Mouse (Mus musculus) urinary bladder, adult 2 months (tissue): Measurements from ENCODE around the gene Mrps12. TPM values are rescaled to one million over a fixed set of nuclear protein-coding genes. Genes with fewer than 3 reads are reported as not detected.

Experiments
- DNase-seq: peaks from one replicate; pipeline ENCODE4 v3.0.0; 2022; ENCODE audit warnings: low spot score
- polyA plus RNA-seq: library from polyadenylated mRNA; depleted of rRNA; stranded (reverse); fragments of >200 nt; gene quantifications from 2 replicates; pipeline ENCODE4 v1.2.3, GENCODE M21; 2012

Gene Mrps12
- polyA plus RNA-seq, 1 experiment = 59.2 TPM

DNA sequence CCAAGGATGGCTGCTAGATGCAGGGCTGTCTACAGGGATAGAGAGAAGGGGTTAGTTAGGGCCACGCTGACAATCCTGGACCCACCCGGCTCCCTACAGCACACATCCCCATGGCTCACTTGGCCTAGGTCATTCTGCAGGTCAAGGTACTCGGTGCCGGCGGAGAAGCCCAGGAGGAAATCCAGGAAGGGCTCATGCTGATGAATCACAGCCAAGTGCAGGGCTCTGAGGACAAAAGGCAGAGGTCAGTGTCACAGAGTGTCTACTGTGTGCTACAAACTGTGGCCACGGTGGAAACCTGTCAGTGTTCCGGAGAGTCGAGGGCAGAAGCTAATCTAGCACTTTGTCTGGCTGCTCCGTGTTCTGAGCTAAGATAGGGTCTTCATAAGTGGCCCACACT, 20.3 kb upstream of the Mrps12 start:
- no peak for DNase-seq

DNA sequence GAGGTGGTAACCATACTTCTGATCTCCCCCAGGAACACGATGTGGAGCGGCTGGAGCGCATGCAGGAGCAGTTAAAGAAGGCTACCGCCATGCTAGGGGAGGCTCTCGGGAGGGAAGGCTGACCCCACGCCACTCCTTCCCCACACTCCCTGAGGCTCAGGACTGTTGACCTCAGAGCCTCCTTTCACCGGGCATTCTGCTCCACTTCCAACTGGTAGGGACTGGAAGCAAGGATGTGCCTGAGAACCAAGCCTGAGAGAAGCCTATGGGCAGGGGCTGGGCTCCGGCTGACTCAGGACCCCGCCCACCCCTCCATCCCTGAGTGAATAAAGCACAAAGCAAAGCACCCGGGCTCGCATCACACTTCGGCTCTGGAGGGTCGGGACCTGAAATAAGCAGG, 17.0 kb upstream of the Mrps12 start:
- DNase-seq = no peak

DNA sequence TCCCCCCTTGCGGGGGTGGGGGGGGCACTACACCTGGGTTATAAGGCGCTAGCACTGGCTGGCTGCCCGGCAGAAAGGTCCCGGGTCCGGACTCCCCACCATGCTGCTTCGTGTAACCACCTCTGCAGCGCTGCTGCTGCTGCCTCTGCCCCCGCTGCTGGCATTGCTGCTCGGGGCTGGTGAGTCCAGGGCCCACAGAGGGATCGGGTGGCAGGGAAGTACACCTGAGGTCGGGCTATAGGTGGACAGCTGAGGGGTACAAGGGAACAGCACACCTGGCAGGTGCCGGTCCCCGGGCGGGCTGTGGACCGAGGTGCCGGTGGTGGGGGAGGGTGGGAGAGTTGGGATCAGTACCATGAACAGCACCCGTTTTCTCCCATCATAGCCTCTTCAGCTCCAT, 14.5 kb upstream of the Mrps12 start, which contains the start of gene Ccer2:
Gene Ccer2 (plus strand): TSS at position 96 of the 400 bp plus-strand sequence.
- no peak for DNase-seq

DNA sequence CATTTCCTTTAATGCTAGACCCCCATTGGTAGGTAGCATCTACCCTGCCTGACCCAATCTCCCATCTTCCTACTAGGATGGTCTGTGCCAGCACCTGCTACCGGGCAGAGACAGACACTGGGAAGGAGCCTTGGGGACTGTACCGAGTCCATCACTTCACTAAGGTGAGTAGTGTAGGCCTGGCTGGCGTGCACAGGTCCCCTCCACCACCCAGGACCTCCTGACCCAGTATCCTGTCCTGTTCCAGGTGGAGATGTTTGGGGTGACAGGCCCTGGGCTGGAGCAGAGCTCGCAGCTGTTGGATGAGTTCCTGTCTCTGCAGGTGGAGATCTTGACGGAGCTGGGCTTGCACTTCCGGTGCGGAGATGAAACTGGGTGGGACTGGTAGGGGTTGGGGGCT, 8.3 kb upstream of the Mrps12 start:
- DNase-seq = no peak

DNA sequence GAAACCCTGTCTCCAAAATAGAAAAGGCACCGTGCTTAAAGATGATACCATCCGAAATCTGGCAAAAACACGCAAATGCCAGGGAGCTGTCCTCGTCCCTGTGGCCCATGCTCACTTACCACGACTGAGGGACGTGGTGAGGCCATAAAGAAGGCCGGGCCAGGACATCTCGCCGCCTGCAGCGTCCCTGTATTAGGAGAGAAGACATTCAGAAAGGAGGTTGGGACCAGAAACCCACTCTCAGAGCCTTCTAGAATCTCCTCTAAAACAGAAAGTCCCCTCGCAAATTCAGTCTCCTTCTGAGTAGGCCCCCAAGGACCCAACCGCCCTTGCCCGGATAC, 282 bp downstream of the Mrps12 start:
- no peak for DNase-seq

DNA sequence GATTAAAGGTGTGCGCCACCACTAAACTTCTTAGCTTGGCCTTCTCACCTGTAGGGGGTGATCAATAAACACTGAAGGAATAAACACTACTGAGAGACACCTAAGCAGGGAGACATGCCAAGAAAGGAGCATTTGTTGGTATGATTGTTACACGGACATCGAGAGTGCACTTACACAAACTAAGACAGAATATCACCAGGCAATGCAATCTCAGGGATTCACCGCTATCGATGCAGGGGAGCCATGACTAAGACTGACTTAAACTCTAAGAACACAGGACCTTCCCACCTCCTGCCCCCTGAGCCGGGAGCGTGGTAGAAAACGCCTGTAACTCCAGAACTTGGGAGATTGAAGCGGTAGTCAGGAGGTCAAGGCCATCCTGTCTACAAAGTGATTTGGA, 671 bp downstream of the Mrps12 start:
- DNase-seq = no peak

DNA sequence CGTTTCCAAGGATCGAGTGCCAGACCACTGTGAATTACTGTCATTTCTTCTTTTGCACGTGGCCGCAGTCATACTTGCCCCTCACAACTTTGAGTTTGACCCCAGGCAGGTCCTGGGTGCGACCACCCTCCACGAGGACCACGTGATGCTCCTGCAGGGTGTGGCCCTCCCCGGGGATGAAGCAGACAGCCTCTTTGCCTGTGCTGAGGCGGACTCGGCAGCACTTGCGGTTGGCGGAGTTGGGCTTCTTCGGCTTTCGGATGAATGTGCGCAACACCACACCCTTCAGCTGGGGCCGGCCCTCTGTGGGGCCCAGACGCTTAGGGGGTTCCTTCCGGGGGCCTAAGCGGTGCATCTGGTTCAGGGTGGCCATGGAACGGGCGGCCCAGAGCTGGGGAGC, 1.8 kb downstream of the Mrps12 start:
- no peak for DNase-seq

DNA sequence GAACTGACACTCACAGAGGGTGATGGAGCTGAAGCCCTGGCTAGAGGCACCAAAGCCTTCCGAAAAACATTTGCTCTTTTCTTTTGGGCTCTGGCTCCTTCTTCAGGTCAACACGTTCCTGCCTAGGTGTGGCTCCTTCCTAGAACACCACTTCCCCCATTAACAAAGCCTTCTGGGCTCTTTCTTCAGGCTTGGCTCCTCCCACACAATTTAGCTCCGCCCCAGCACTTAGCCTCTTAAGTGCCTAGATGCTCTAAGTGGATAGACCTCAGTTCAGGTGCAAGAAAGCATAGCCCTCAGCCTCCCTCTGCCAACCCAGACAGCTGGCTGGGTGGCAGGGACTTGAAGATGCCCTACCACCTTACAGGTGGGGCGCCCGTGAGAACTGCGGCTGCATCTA, 5.9 kb downstream of the Mrps12 start:
- DNase-seq = no peak

DNA sequence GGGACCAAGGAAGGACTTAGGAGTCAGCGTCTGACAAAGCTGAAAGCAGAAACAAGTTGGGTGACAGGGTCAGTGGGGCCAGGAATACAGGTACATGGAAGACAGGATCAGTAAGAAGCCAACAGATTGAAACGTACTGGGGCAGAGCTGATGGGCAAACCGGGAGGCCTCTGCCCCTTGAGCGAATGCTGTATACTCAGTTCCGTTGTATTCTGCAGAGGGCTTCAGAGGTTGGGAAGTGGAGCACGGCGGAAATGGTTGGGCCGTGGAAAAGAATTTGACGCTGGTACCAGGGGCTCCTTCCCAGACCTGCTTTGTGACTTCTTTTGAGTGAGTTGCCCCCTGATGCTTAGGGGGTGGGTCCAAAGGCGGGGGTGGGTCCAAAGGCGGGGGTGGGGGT, 8.4 kb downstream of the Mrps12 start:
- DNase-seq = no peak

DNA sequence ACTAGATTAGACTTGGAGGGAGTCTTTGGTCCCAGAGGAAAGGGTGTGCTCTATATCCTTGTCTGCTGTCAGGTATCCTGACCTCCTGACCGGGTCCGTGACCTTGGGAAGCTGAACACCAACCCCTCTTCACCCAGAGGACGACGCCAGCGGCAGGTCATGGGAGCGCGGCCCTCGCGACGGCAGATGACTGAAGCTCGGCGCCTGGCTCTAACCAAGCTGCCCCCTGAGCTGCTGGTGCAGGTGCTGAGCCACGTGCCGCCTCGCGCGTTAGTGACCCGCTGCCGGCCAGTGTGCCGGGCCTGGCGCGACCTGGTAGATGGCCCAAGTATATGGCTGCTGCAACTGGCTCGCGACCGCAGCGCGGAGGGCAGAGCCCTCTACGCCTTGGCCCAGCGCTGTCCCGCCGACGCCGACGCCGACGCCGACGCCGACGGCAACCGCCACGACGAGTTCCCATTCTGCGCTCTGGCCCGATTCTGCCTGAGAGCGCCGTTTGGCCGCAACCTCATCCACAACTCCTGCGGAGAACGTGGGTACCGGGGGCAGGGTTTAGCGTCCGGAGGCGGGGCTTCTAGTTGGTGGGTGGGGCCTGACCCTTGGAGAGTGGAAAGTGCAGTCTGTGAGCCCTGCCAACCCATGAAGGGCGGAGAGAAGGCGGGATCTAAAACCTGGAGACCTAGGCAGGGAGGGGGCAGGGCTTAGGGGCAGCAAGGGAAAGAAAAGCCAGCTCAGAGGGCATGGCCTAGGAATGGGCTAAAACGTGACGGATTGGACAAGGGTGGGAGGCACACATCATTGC, 9.1 kb downstream of the Mrps12 start:
- peak; percentile 41 for DNase-seq

DNA sequence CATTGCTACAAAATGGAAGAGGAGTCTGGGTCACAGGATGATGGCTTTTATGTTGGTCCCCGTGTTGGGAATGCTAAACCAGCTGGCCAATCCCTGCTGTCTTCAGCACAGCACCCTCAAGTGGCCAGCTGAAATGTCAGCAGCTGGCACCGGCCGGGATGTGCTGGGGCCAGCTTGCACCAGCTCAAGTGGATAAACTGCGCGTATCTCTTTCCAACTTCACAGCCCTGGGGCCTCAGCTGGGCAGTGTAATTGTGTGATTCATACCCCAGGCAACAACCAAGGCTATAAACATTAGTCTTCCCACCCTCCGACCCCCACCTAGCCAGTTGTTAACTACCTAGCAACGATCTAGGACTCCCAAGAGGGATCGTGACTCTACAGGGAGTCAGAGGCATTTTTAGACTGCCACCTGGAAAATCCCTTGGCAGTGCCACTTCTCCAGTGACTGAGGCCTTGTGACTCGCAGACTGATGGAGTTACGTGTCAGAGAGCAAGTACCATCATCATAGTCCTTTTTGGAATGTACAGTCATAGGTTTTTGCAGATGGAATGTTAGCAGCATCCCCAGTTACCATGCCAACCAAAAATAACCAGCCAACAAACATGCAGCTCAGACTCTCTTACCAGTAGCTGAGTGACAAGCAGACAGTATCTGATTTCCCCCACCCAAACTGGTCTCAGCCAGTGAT, 13.8 kb downstream of the Mrps12 start:
- DNase-seq = no peak

DNA sequence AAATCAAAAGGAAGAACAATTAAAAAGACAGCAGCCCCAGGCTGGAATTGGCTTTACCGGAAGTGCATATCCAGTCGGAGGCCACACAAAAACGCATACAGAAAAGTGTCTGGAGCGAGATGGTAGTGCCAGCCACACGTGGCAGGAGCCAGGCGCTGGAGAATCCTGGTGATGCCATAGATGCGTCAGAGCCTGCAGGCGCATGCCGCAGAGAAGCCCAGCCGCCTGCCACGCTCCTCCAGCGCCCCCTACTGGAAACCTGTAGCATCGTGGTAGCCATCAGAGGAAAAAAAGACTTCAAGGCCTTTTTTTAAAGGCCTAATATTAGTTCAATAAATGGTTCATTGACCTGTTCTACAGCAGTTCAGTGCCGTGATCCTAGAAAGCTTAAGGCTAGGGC, 15.0 kb downstream of the Mrps12 start:
- peak; percentile 56 for DNase-seq

DNA sequence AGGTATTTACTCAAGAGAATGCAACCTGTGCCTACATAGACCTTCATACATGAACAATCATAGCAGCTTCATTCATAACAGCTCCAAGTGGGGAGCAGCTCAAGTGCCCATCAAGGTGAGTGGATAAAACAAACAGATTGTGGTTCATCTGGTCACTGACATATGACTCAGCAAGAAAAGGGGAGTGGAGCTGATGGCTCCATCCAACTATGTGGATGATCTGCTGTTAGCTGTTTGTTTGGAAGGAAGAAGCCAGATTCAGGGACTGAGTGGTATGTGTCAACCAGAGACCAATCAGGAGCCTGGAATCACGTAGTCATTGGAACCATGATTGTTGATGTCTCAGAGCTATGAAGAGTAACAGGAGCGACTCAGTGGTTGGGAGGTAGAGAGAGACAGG, 17.0 kb downstream of the Mrps12 start:
- DNase-seq = no peak

DNA sequence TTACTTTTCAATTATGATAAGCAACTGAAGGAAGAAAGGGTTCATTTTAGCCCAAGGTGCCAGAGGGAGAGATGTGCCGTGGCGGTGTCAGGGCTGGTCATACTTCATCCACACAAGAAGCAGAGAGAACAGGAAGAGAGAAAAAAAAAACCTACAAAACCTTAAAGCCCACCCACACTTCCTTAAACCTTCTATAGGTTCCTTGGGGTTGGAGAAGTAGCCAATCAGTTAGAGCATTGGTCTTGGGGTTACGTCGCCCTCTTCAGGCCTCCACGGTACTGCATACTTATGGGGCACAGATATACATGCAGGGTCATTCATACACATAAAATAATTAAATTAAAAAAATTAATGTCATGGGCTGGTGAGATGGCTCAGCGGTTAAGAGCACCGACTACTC, 19.5 kb downstream of the Mrps12 start:
- DNase-seq = no peak

DNA sequence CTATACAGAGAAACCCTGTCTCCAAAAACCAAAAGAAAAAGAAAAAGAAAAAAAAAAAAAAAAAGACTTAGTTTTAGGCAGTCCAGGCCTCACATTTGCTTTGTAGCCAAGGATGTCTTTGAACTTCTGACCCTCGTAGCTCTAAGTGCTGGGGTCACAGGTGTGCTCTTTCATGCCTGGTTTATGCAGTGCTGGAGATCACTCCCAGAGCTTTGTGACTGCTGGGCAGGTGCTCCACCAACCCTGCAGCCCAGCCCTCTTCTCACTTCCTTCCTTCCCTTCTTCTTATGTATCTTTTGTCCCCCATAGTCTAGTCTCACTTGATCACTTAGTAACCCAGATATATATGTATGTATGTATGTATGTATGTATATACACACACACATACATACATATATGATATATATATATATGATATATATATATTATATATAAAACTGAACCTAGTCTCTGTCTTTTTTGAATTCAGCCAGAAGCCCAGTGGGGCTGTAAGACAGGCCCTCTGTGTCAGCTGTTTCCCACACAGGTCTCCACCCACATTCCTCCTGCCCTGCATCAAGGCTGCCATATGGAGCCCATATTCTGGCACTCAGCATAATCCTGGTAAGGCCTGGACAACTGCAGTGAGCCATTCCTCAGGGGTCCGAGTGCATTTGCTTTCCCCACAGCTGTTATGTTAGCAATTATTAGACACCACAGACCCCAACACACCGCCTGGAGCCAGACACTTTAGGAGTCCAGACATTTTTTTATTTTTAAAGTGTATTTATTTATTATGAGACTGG, 20.7 kb downstream of the Mrps12 start:
- no peak for DNase-seq

DNA sequence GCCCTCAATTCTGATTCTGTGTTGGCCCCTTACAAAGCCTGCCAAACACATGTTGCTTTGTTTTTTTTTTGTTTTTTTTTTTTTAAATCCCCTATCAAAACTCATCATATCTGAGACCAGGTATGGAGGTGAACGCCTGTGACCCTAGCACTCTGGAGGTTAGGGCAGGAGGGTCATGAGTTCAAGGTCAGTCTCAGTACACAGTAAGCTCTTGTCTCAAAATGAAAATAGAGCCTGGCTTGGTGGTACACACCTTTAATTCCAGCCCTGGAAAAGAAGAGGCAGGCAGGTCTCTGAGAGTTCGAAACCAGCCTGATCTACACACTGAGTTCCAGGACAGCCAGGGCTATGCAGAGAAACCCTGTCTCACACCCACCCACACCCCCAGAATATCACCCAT, 22.0 kb downstream of the Mrps12 start:
- no peak for DNase-seq

DNA sequence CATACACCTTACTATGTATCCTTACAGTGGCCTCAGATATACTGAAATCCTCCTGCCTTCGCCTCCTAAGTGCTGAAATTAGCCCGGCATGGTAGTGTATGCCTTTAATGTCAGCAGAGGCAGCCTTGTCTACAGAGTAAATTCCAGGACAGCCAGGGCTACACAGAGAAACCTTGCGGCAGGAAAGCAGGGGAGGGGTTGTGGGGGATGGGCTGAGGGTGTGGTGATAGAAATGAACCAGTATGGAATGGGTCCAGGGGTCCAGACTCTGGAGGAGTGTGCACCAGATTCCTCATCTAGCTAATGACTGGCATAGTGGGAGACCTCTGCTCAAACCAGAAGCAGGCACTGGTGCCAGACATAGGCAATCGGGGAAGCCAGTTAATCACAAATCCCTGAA, 22.5 kb downstream of the Mrps12 start:
- no peak for DNase-seq

DNA sequence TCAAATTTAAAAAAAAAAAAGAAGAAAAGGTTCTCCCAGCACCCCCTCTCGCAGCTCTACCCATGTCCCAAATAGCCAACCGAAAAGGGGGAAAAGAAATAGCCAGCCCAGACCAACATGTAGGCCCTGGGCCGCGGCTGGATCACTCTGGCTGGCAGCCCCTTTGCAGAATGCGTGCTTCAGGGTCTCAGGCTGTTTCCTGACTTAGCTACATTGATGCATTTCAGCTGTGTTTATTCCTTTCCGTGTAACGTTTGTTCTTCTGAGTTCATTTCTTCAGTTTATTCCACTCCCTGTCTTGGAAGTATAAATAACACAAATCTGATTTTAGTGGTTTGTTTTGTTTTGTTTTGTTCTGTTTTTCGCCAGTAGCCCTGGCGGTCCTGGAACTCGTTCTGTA, 23.9 kb downstream of the Mrps12 start:
- no peak for DNase-seq

DNA sequence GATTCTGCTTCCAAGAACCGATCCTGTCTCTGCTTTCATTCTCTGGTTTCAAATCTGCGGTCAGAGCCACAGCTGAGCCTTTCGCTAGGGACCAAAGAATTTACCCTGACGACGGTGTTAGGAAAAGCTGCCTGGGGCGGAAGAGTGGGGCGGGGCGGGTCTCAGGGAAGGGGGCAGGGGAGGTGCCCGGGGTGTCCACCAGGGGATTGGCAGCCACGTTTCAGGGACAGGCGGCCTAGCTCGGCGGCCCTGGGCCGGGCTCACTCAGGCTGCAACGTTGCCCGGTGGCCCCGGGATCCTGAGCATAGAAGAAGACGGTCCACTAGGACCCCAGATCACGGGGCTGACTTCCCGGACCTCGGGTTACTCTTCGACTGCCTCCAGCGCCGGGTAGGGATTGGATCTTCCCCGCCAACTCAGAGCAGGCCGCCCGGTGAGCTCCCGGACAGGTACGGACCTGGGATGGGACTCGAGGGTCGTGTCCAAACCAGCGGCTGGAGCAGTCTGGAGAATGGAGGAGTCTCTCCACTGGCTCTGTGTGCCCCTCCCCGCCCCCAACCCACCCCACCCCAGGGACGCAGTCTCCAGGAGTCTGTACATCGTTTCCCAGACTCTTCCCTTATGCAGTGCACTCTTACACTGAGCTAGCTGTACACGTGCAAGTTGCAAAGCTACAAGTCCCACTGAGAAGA, 24.9 kb downstream of the Mrps12 start, which contains the start of gene Fbxo17:
Gene Fbxo17 (plus strand): TSS at position 215 of the 692 bp plus-strand sequence.
- peak; percentile 39 for DNase-seq

DNA sequence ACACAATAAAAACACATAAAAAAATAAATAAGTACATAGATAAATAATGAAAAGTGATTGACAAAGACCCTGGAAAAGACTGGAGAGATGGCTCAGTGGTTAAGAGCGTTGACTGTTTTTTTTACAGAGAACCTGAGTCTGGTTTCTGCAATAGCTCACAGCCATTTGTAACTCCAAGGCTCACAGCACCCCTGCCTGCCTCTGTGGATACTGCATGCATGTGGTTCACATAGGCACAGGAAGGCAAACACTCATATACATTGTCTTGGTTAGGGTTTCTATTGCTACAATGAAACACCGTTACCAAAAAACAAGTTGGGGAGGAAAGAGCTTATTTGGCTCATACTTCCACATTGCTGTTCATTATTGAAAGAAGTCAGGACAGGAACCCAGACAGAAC, 26.0 kb downstream of the Mrps12 start:
- DNase-seq = no peak

DNA sequence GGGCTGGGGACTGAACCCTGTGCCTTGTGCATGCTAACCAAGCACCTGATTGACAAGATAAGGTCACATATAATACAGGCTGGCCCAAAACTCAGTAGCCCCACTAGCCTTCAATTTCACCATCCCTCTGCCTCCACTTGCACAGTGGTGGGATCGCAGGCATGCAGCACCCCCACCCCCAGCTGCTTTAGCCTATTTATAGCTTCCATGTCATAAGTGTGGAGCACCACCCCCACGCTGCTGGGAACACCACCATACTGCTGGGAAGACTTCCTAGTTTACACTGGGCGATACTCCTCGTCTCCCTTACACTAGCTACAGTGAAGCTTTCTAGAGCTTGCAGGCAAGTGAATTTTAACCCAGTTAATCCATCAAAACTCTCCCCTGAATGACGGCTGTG, 27.0 kb downstream of the Mrps12 start:
- DNase-seq = no peak

DNA sequence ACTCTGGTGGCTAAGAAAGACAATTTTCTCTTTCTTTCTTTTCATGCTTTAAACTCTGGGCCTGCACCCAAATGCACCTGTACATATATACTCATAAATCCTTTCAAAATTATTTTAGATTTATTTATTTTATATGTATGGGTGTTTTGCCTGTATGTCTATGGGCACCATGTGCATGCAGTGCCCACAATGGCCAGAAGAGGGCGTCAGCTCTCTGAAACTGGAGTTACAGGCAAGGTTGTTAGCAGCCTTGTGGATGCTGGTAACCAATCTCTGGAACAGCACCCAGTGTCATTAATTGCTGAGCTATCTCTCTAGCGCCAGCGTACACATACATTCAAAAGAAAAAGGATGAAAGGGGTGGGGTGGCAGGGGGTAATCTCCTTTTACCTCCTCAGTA, 30.7 kb downstream of the Mrps12 start:
- DNase-seq = no peak
